Mouse (Mus musculus) kidney, adult 9 months (tissue): ENCODE results near the gene Mthfr.

Experiments used
- DNase-seq: peaks from one replicate; pipeline ENCODE4 v3.0.0; 2022

The Mthfr gene

DNA sequence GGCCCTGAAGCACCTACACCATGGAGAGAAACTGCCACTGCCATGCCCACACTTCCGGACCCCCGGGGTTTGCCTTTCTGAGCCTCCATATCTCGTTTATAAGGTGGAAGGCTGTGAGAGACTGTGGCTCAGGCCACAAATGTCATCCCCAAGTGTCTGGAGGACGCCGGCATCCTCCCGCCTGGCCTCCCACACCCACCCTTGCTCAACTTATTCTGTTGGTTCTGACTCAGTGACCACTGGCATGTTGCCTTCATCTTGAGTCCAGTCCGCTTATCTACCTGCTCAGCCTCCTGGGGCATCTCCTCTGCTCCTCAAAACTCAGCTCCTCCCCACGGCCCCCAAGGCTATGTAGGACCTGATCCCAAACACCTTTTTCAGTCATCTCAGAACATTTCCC is 28.5 kb downstream of the Mthfr start:
- no peak for DNase-seq

GRCm38 (mm10) chr4:148069602-148070218 is 30.8 kb downstream of the Mthfr start:
- no peak for DNase-seq

GRCm38 (mm10) chr4:148071508-148071907 is 32.6 kb downstream of the Mthfr start:
- peak; percentile 64 for DNase-seq

GRCm38 (mm10) chr4:148074521-148075189 is 35.8 kb downstream of the Mthfr start:
- DNase-seq = no peak

DNA sequence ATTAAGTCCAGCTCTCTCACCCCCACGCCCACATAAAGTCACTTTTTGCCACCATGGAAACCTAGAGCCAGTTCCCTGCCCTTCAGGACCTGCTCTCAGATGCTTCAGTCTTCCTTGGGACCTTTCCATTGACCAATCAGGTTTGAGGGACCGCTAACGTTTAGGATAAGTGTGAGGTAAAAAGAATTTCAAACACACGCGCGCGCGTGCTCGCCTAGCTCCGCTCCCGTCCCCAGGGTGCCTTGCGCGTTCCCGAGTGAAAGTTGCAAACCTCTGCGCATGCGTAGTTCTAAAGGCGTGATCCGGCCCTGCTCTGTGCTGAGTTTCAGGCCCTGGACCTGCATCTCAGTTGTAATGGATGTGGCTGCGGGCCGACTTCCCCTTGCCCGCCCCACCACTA is 36.4 kb downstream of the Mthfr start:
- peak; percentile 78 for DNase-seq

GRCm38 (mm10) chr4:148075881-148076280 is 37.0 kb downstream of the Mthfr start:
- no peak for DNase-seq

- DNase-seq = no peak
Observed at GRCm38 (mm10) chr4:148079212-148079611, 40.3 kb downstream of the Mthfr start.

DNA sequence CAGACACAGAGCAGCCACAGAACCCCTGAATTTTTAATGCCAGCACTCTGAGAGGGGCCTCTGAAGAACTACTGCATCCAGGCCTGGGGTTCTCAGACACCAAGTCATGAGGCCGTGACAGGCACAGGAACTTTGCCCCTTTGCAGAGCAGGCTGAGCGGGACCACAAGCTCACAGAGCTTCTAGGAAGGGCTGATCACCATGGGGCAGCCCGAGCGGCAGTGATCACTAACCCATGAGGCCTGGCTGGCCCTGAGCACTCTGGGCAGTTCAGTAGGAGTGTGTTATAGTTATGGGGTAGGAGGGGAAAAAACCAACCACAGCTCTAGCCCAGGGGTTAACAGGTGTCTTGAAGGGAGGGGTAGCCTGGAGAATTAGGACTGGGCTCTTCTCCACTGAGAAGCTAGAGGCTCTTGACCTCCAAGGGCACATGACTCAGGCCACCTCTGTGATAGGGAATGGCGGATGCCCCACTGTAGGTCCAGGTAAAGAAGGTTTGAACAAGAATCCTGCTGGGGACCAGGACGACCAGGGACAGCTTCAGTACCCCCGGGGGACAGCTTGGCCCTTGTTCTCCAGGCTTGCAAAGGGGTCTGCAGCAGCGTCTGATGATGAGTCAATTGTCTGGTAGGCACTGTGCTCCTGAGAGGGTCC is 41.2 kb downstream of the Mthfr start:
- peak; percentile 69 for DNase-seq

DNA sequence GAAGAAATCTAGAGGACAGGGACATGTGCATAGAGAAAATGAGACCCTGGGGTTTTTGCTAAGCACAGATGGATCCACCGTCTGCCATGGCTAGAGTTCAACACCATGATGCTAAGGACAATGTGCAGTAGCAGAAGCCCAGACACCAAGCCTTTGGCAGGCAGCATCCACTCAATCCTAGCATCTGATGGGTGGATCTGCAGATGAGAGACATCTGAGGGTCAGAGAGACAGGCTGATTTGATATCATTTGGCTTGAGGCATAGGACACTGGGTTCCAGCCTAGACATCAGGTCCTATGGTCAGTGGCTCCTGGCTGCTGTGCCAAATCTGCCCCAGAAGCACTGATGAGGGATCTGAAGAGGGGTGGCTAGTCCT is 41.7 kb downstream of the Mthfr start:
- DNase-seq = no peak

GRCm38 (mm10) chr4:148081201-148081600 is 42.3 kb downstream of the Mthfr start:
- no peak for DNase-seq

- peak; percentile 75 for DNase-seq
Observed at GRCm38 (mm10) chr4:148082257-148083044, 43.6 kb downstream of the Mthfr start.

DNA sequence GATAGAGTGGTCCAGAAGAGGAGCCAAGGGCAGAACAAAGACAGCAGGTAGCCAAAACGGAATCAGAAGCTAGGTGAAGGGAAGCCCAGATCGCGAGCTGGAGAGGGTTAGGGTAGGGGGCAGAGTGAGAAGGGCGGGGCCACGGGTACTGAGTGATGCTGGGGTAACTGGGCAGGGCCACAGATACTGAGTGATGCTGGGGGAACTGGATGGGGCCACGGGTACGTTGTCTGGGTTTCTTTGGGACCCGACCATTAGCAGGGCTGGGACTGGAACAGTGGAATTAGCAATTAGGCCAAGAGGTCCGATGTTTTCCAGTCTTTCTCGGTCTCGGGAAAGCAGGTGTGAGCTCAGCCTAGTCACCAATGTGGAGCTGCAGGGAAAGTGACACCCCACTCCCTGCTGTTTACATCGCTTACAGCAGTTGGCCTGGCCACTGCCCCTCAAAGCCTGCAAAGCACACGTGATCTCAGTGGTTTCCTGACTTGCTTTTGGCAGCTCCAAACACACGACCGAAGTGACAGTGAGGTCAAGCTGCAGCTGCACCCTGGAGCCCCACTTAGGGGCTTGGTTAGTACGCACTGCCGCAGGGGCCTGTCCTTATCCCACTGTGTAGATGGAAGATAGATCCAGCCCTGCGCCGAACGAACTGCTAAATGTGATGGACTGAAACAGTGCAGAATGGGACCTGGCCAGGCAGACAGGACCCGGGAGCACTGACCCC is 44.5 kb downstream of the Mthfr start:
- peak; percentile 56 for DNase-seq

DNA sequence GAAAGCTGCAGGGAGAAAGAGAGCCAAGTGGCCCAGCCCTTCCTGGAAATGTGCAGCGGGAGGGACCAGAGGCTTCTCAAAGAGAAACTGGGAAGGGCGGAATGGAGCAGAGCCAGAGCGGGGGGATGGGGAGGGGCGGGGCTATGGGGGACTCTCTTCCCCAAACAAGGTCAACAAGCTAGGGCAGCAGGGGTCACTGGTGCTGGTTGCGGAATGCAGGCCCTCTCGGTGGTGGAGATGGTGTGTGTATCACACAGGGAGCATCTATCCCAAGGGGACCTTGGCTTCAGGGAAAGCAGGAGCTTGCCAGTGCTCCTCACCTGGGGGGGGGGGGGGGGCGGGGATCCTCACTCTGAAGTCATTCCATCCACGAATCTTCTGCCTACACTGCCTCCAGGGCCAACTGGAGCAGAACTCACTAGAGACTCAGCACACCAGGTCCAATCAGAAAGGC is 45.4 kb downstream of the Mthfr start:
- peak; percentile 60 for DNase-seq

DNA sequence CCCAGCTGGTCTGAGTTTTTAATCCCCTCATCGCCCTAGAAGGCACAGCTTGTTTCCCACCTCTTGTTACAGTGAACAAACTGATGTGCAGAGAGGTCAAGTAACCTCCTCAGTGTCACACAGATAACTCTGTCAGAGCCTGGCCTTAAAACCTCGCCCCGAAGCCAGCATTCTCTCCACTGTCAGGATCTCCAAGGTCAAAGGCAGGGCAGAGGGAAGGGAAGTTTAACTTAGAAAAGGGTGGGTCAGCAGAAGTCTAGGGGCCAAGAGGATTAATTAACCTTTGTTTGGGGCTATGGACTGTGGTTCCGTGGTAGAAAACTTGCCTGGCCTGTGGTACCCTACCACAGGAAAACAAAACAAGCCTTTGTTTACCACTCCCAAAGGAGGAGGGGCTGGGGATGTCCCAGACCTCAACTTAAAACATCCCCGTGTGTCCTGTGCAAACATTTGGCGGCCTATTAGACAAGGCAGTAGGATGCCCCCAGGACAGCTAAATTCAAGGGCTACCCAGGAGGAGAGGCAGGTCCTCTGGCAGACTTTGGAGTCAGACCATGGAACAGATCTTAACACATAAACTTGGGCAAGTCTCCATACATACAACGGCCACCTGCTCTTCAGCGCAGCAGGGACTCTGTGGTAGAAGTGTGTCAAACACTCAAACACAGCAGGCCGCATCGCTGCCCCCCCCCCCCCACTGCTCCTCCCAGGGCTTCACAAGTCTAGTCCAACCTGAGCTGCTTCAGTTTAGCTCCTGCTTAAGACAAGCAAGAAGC is 46.4 kb downstream of the Mthfr start:
- peak; percentile 61 for DNase-seq

- no peak for DNase-seq
Observed at GRCm38 (mm10) chr4:148085907-148086305, 47.0 kb downstream of the Mthfr start.

GRCm38 (mm10) chr4:148087091-148087906 is 48.4 kb downstream of the Mthfr start:
- DNase-seq = peak; percentile 62

- peak; percentile 97 for DNase-seq
Observed at GRCm38 (mm10) chr4:148087907-148088527, 49.1 kb downstream of the Mthfr start, which contains the start of gene Agtrap. Gene Agtrap, minus strand, starts transcription at chr4:148088031.

DNA sequence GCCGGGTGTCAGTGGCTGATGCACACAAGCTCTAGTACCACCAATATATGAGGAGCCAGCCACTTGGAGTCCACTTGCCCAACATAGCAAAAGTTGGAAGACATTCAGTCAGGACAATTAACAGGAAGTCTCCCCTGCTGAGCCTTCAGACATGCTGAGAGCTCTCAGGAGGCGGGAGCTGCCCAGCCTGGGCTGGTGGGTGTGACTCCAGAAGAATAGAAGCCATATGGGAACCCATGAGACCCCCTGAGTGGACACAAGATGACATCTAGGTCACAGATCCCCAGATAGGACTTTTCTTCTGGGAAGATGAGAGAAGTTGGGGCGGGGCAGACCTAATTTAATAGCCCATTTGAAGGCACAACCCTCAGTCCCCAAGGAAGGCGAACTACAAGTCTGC is 50.3 kb downstream of the Mthfr start:
- no peak for DNase-seq

DNA sequence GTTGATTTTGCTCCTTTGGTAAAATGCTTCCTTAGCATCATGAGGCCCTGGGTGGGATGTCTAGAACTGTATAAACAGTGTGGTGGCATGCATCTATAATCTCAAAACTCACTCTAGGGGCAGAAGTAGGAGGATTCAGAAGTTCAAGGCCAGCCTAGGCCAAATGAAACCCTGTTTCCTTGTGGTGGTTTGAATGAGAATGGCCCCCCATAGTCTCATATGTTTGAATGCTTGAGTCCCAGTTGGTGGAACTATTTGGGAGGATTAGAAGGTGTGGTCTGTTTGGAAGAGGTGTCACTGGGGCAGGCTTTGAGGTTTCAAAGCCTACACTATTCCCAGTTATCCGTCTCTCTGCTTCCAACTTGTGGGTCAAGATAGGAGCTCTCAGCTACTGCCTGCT is 52.3 kb downstream of the Mthfr start:
- no peak for DNase-seq

GRCm38 (mm10) chr4:148092551-148093271 is 53.8 kb downstream of the Mthfr start:
- DNase-seq = no peak
